Mouse (Mus musculus) hindbrain, embryonic 14.5 days (tissue): Measurements from ENCODE around the gene Usp24. TPM values are rescaled to one million over a fixed set of nuclear protein-coding genes. Genes with fewer than 3 reads are reported as not detected.

Experiments used
- ATAC-seq: fragments of 200-750 bp; cut with Nextera tagmentation; 2 replicates; pipeline ENCODE4 v1.8.0; 2017; ENCODE audit warnings: moderate number of reproducible peaks, mild to moderate bottlenecking, moderate TSS enrichment, moderate library complexity; ENCODE audit not compliant: low FRiP score
- DNase-seq: peaks from one replicate; pipeline ENCODE4 v3.0.0-alpha.2; 2015; ENCODE audit warnings: low spot score
- H3K27ac ChIP-seq: fragments of 300-500 bp; sonication (generic); 2 replicates; pipeline ENCODE4 v1.5.1; 2014; ENCODE audit warnings: mild to moderate bottlenecking, moderate library complexity
- H3K27me3 ChIP-seq: fragments of 300-500 bp; sonication (generic); 2 replicates; pipeline ENCODE4 v1.6.1; 2014; ENCODE audit warnings: mild to moderate bottlenecking, low read length, mixed read lengths; ENCODE audit not compliant: control insufficient read depth, insufficient read depth
- H3K36me3 ChIP-seq: fragments of 300-500 bp; sonication (generic); replicated peaks from 2 replicates; pipeline ENCODE4 v1.6.1; 2014; ENCODE audit not compliant: control insufficient read depth, insufficient read depth
- H3K4me1 ChIP-seq: fragments of 300-500 bp; sonication (generic); replicated peaks from 2 replicates; pipeline ENCODE4 v1.6.1; 2014; ENCODE audit warnings: antibody characterized with exemption, low read length, mixed read lengths; ENCODE audit not compliant: control insufficient read depth, insufficient read depth
- H3K4me2 ChIP-seq: fragments of 300-500 bp; sonication (generic); replicated peaks from 2 replicates; pipeline ENCODE4 v1.6.1; 2014; ENCODE audit warnings: mild to moderate bottlenecking, moderate library complexity
- H3K4me3 ChIP-seq: fragments of 300-500 bp; sonication (generic); replicated peaks from 2 replicates; pipeline ENCODE4 v1.5.1; 2014; ENCODE audit warnings: mild to moderate bottlenecking, low read length
- H3K9ac ChIP-seq: fragments of 300-500 bp; sonication (generic); 2 replicates; pipeline ENCODE4 v1.6.1; 2014
- H3K9me3 ChIP-seq: fragments of 300-500 bp; sonication (generic); 2 replicates; pipeline ENCODE4 v1.6.1; 2016; ENCODE audit warnings: low read length; ENCODE audit not compliant: control insufficient read depth
- WGBS: fragments of 180-500 bp; shearing (Covaris S2); extraction: QIAGEN DNeasy Blood & Tissue Kit; methylation state at CpG from one replicate; pipeline ENCODE4 v1.1.7; 2014; 5-methylcytosine and 5-hydroxymethylcytosine counted together
- polyA plus RNA-seq: library from polyadenylated mRNA; unstranded; fragments of >200 nt; fragmentation: Nextera tagmentation; extraction: Ambion mirVana; gene quantifications from 2 replicates; pipeline ENCODE4 v1.2.1, GENCODE M21; 2014

Usp24 gene
- polyA plus RNA-seq, 1 experiment from 2014 or later: 13.0 TPM

GRCm38 (mm10) chr4:106293378-106294090 lies 22.5 kb upstream of the Usp24 start:
- Histone ChIP-seq H3K4me1 (no peaks in the 10 kb centered on the region), H3K27me3 (no peaks in the 10 kb centered on the region), H3K4me2 (no peak overlapping the region), H3K36me3 (no peaks in the 10 kb centered on the region), H3K9ac (no peak overlapping the region), H3K4me3 (no peak overlapping the region), H3K27ac (no peak overlapping the region), H3K9me3 (no peaks in the 10 kb centered on the region)
- DNase-seq (no peak), ATAC-seq (no peak)
- 82% methylated on average over 6 of the region's 6 CpGs for WGBS

- no peaks in the 10 kb centered on the region for H3K9me3 ChIP-seq
- no peaks in the 10 kb centered on the region for H3K27me3 ChIP-seq
- ATAC-seq (no peak), DNase-seq (no peak)
- no peak overlapping the region for H3K4me2 ChIP-seq
- H3K36me3 ChIP-seq: no peaks in the 10 kb centered on the region
- H3K4me1 ChIP-seq: no peaks in the 10 kb centered on the region
- no peak overlapping the region for H3K9ac ChIP-seq
- H3K27ac ChIP-seq: no peak overlapping the region
- no peak overlapping the region for H3K4me3 ChIP-seq
- 70% methylated on average over 4 of the region's 4 CpGs for WGBS
These were observed 20.3 kb upstream of the Usp24 start for GRCm38 (mm10) chr4:106295696-106296095.

- H3K4me2 ChIP-seq: no peak overlapping the region
- 91% methylated on average over 7 of the region's 7 CpGs for WGBS
- no peak overlapping the region for H3K27ac ChIP-seq
- no peak for ATAC-seq
- no peaks in the 10 kb centered on the region for H3K36me3 ChIP-seq
- no peak for DNase-seq
- no peaks in the 10 kb centered on the region for H3K4me1 ChIP-seq
- H3K4me3 ChIP-seq: no peak overlapping the region
- no peak overlapping the region for H3K9ac ChIP-seq
- no peaks in the 10 kb centered on the region for H3K27me3 ChIP-seq
- H3K9me3 ChIP-seq: no peaks in the 10 kb centered on the region
These were observed 19.5 kb upstream of the Usp24 start for GRCm38 (mm10) chr4:106296412-106297086.

DNA sequence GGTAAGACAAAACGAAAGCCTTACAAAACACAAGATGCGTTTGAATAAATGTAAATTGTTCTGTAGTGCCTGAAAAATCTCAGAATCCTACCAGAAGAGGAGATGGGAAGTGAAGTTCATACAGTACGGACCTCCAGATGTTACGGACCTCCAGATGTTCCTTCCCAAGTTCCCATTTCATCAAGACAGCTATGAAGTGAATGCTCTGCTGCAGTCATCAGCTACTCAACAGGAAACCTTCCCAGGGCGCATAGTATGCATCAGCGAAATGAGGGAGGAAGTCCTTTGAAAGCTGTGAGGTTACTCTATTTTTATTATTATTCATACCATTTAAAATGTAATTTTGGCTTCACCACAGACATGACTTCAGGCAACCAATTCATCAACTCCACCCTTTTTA lies 14.7 kb upstream of the Usp24 start:
- H3K9me3 ChIP-seq: no peaks in the 10 kb centered on the region
- no peaks in the 10 kb centered on the region for H3K4me1 ChIP-seq
- no peak overlapping the region for H3K27ac ChIP-seq
- H3K27me3 ChIP-seq: no peaks in the 10 kb centered on the region
- H3K4me2 ChIP-seq: no peak overlapping the region
- no peak overlapping the region for H3K4me3 ChIP-seq
- ATAC-seq (no peak), DNase-seq (no peak)
- no peak overlapping the region for H3K9ac ChIP-seq
- 83% methylated on average over 6 of the region's 6 CpGs for WGBS
- H3K36me3 ChIP-seq: no peaks in the 10 kb centered on the region

GRCm38 (mm10) chr4:106308090-106308489 lies 7.9 kb upstream of the Usp24 start:
- Histone ChIP-seq H3K4me2 (no peak overlapping the region), H3K27ac (no peak overlapping the region), H3K4me1 (no peaks in the 10 kb centered on the region), H3K4me3 (no peak overlapping the region), H3K36me3 (no peaks in the 10 kb centered on the region), H3K27me3 (no peaks in the 10 kb centered on the region), H3K9me3 (no peaks in the 10 kb centered on the region), H3K9ac (no peak overlapping the region)
- 92% methylated on average over 3 of the region's 3 CpGs for WGBS
- ATAC-seq (no peak), DNase-seq (no peak)

DNA sequence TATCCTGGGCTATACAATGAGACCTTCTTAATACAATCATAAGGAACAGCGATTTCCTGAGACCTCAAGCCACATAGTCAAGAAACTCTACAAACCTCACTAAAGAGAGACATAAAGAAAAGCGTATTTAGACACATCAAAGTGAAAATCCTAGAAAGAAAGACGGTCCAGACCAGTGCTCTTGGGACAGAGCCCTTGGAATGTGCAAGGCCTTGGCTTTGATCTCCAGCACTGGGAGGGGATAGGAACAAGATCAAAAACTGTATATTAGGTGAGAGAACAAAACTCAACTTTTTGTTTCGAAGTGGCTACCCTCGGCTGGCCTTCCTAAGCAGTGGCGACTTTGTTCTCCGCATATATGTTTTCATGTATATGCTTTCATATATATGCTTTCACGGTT lies 3.4 kb upstream of the Usp24 start:
- no peaks in the 10 kb centered on the region for H3K27me3 ChIP-seq
- ATAC-seq (no peak), DNase-seq (no peak)
- no peak overlapping the region for H3K9ac ChIP-seq
- H3K4me2 ChIP-seq: no peak overlapping the region
- H3K36me3 ChIP-seq: no peaks in the 10 kb centered on the region
- H3K4me1 ChIP-seq: peaks cover 4% of the 10 kb centered on the region; the same call in 1 of the 2 replicates
- H3K9me3 ChIP-seq: no peaks in the 10 kb centered on the region
- H3K4me3 ChIP-seq: no peak overlapping the region
- WGBS: 82% methylated on average over 8 of the region's 8 CpGs
- no peak overlapping the region for H3K27ac ChIP-seq

DNA sequence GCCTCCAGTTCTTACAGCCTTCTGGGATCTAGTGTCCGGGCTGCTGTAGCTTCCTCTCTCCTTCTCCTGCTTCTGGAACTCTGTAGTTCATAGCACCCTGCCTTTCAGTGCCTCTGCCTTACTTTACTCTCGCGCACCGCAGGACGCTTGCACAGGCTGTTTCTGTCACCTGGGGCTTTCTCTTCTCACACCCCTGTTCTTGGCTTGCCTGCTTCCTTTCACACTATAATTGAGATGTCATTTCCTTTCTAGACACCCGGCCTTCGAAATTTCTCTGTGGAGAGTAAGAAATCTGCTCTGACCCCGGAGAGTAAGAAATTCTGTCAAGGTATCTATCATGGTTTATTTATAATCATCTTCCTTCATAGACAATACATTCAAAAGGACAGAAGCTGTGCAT lies 2.9 kb upstream of the Usp24 start:
- 88% methylated on average over 8 of the region's 8 CpGs for WGBS
- H3K4me1 ChIP-seq: peaks cover 8% of the 10 kb centered on the region
- no peak overlapping the region for H3K9ac ChIP-seq
- no peak overlapping the region for H3K4me2 ChIP-seq
- H3K4me3 ChIP-seq: no peak overlapping the region
- no peak overlapping the region for H3K27ac ChIP-seq
- DNase-seq: no peak
- H3K27me3 ChIP-seq: no peaks in the 10 kb centered on the region
- H3K9me3 ChIP-seq: no peaks in the 10 kb centered on the region
- ATAC-seq: no peak
- H3K36me3 ChIP-seq: no peaks in the 10 kb centered on the region

DNA sequence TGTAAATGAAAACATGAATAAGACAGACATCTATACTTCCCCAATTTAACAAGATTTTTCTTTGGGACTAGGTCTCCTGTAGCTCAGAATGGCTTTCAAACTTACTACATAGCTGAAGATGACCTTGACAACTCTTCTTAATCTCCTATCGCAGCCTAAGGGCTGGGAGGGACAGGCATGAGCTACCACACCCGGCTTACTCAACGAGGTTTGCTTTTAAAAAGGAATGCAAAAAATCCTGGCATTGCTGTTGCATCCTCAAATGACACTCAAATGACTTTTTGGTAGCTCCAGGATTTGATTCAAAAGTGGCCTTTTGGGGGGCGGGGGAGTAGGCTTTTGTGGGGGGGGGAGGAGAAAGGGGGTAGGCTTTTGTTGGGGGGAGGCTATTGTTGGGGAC lies 2.1 kb upstream of the Usp24 start:
- H3K27me3 ChIP-seq: no peaks in the 10 kb centered on the region
- H3K27ac ChIP-seq: no peak overlapping the region
- H3K9me3 ChIP-seq: no peaks in the 10 kb centered on the region
- DNase-seq (no peak), ATAC-seq (no peak)
- H3K9ac ChIP-seq: no peak overlapping the region
- no peak overlapping the region for H3K4me2 ChIP-seq
- H3K4me1 ChIP-seq: peaks cover 15% of the 10 kb centered on the region
- H3K36me3 ChIP-seq: no peaks in the 10 kb centered on the region
- 67% methylated on average over 4 of the region's 4 CpGs for WGBS
- H3K4me3 ChIP-seq: no peak overlapping the region

DNA sequence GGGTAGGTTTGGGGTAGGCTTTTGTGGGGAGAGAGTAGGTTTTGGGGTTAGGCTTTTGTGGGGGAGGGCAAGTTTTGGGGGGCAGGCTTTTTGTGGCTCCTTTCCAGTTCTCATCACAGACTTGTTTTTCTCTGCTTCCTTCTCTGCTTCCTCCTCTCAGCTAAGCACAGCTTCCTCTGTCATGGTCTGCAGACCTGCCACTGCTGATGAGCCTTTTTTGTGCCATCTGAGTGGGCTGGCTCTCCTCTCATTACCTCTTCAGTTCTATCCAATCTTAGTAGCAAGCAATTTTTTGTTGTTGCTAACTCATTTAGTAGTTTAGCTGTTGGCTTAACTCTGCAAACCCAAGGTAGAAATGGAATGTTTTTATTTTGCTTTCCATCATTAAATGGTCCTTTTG lies 1.7 kb upstream of the Usp24 start:
- no peak overlapping the region for H3K4me3 ChIP-seq
- no peak for ATAC-seq
- H3K4me2 ChIP-seq: no peak overlapping the region
- H3K27me3 ChIP-seq: no peaks in the 10 kb centered on the region
- no peaks in the 10 kb centered on the region for H3K9me3 ChIP-seq
- no peaks in the 10 kb centered on the region for H3K36me3 ChIP-seq
- H3K27ac ChIP-seq: no peak overlapping the region
- no peak for DNase-seq
- no peak overlapping the region for H3K9ac ChIP-seq
- H3K4me1 ChIP-seq: peaks cover 17% of the 10 kb centered on the region
